Mouse (Mus musculus): ENCODE measurements around the gene Hipk4. TPM values are rescaled to one million over a fixed set of nuclear protein-coding genes. Genes with fewer than 3 reads are reported as not detected.

Gene Hipk4
- polyA plus RNA-seq, 1 experiment from 2014 or later, result 0.52 TPM

GRCm38 (mm10) chr7:27544675-27545370, 21.8 kb downstream of the Hipk4 start:
- Histone ChIP-seq H3K36me3 (ENCODE audit: control insufficient read depth, insufficient read depth, low read length) (no peaks in the 10 kb centered on the region), H3K4me3 (ENCODE audit: low read depth, low read length) (no peak overlapping the region), H3K9me3 (ENCODE audit: control insufficient read depth, low read length) (no peaks in the 10 kb centered on the region), H3K9ac (ENCODE audit: low read length) (no peak overlapping the region), H3K27me3 (ENCODE audit: control insufficient read depth, insufficient read depth, low read length) (no peaks in the 10 kb centered on the region), H3K4me1 (replicated peaks; ENCODE audit: control insufficient read depth, insufficient read depth, low read length) (no peaks in the 10 kb centered on the region; the same call in 1 of the 2 replicates), H3K4me2 (ENCODE audit: low read depth, low read length, severe bottlenecking) (no peak overlapping the region), H3K27ac (ENCODE audit: low read depth, low read length) (no peak overlapping the region)
- WGBS, result 88% methylated on average over 12 of the region's 12 CpGs
- DNase-seq (ENCODE audit: low spot score) (no peak), ATAC-seq (replicated peaks; ENCODE audit: low FRiP score) (no peak)

GRCm38 (mm10) chr7:27549597-27549996, 26.5 kb downstream of the Hipk4 start:
- Histone ChIP-seq H3K4me2 (ENCODE audit: low read depth, low read length, severe bottlenecking) (no peak overlapping the region), H3K27me3 (ENCODE audit: control insufficient read depth, insufficient read depth, low read length) (no peaks in the 10 kb centered on the region), H3K9me3 (ENCODE audit: control insufficient read depth, low read length) (no peaks in the 10 kb centered on the region), H3K4me1 (replicated peaks; ENCODE audit: control insufficient read depth, insufficient read depth, low read length) (peaks cover 5% of the 10 kb centered on the region; the same call in 1 of the 2 replicates), H3K27ac (ENCODE audit: low read depth, low read length) (no peak overlapping the region), H3K4me3 (ENCODE audit: low read depth, low read length) (no peak overlapping the region), H3K36me3 (ENCODE audit: control insufficient read depth, insufficient read depth, low read length) (no peaks in the 10 kb centered on the region), H3K9ac (ENCODE audit: low read length) (no peak overlapping the region)
- ATAC-seq (replicated peaks; ENCODE audit: low FRiP score) (no peak), DNase-seq (ENCODE audit: low spot score) (no peak)
- WGBS, result 78% methylated on average over 6 of the region's 6 CpGs

- WGBS, result 57% methylated on average over 5 of the region's 5 CpGs
- ATAC-seq (replicated peaks; ENCODE audit: low FRiP score), result no peak
- H3K4me3 ChIP-seq (ENCODE audit: low read depth, low read length), result peak overlapping the region; percentile 72; the same call in 1 of the 2 replicates
Measured at GRCm38 (mm10) chr7:27552070-27552469, 29.0 kb downstream of the Hipk4 start.

GRCm38 (mm10) chr7:27552931-27553513, 30.0 kb downstream of the Hipk4 start, which contains the start of the genes Pld3 and 2310022A10Rik:
TSS of gene Pld3 (minus strand) at chr7:27553218.
TSS of gene 2310022A10Rik (plus strand) at chr7:27553233.
- H3K27ac ChIP-seq (ENCODE audit: low read depth, low read length), result no peak within 1 kb of the TSS
- H3K36me3 ChIP-seq (ENCODE audit: control insufficient read depth, insufficient read depth, low read length), result no peaks in the 10 kb centered on the region
- H3K4me3 ChIP-seq (ENCODE audit: low read depth, low read length), result peak within 1 kb of the TSS; percentile 72
- peak within 1 kb of the TSS; percentile 71 for H3K4me2 ChIP-seq (ENCODE audit: low read depth, low read length, severe bottlenecking)
- peak within 1 kb of the TSS; percentile 70 for H3K9ac ChIP-seq (ENCODE audit: low read length)
- H3K9me3 ChIP-seq (ENCODE audit: control insufficient read depth, low read length), result no peaks in the 10 kb centered on the region
- ATAC-seq (replicated peaks; ENCODE audit: low FRiP score) (peak; percentile 100), DNase-seq (ENCODE audit: low spot score) (peak; percentile 96)
- no peaks in the 10 kb centered on the region for H3K27me3 ChIP-seq (ENCODE audit: control insufficient read depth, insufficient read depth, low read length)
- H3K4me1 ChIP-seq (replicated peaks; ENCODE audit: control insufficient read depth, insufficient read depth, low read length), result peaks cover 6% of the 10 kb centered on the region; the same call in 1 of the 2 replicates
- WGBS, result under 1% methylated on average over 41 of the region's 41 CpGs

More at GRCm38 (mm10) chr7:27552070-27552469, 29.0 kb downstream of the Hipk4 start:
- no peaks in the 10 kb centered on the region for H3K36me3 ChIP-seq (ENCODE audit: control insufficient read depth, insufficient read depth, low read length)
- peaks cover 6% of the 10 kb centered on the region; the same call in 1 of the 2 replicates for H3K4me1 ChIP-seq (replicated peaks; ENCODE audit: control insufficient read depth, insufficient read depth, low read length)
- no peak for DNase-seq (ENCODE audit: low spot score)
- H3K9me3 ChIP-seq (ENCODE audit: control insufficient read depth, low read length), result no peaks in the 10 kb centered on the region
- peak overlapping the region; percentile 6; the same call in 1 of the 2 replicates for H3K9ac ChIP-seq (ENCODE audit: low read length)
- H3K27ac ChIP-seq (ENCODE audit: low read depth, low read length), result no peak overlapping the region
- peak overlapping the region; percentile 71; the same call in 1 of the 2 replicates for H3K4me2 ChIP-seq (ENCODE audit: low read depth, low read length, severe bottlenecking)
- no peaks in the 10 kb centered on the region for H3K27me3 ChIP-seq (ENCODE audit: control insufficient read depth, insufficient read depth, low read length)

- H3K9me3 ChIP-seq (ENCODE audit: control insufficient read depth, low read length), result no peaks in the 10 kb centered on the region
- H3K9ac ChIP-seq (ENCODE audit: low read length), result no peak overlapping the region
- no peak overlapping the region for H3K4me3 ChIP-seq (ENCODE audit: low read depth, low read length)
- ATAC-seq (replicated peaks; ENCODE audit: low FRiP score) (no peak), DNase-seq (ENCODE audit: low spot score) (no peak)
- H3K36me3 ChIP-seq (ENCODE audit: control insufficient read depth, insufficient read depth, low read length), result peaks cover under 1% of the 10 kb centered on the region; the same call in 1 of the 2 replicates
- 85% methylated on average over 8 of the region's 8 CpGs for WGBS
- H3K4me1 ChIP-seq (replicated peaks; ENCODE audit: control insufficient read depth, insufficient read depth, low read length), result no peaks in the 10 kb centered on the region
- H3K4me2 ChIP-seq (ENCODE audit: low read depth, low read length, severe bottlenecking), result no peak overlapping the region
- no peaks in the 10 kb centered on the region for H3K27me3 ChIP-seq (ENCODE audit: control insufficient read depth, insufficient read depth, low read length)
- H3K27ac ChIP-seq (ENCODE audit: low read depth, low read length), result no peak overlapping the region
Measured at GRCm38 (mm10) chr7:27560291-27560887, 37.3 kb downstream of the Hipk4 start.

GRCm38 (mm10) chr7:27560978-27561377, 37.9 kb downstream of the Hipk4 start:
- Histone ChIP-seq H3K36me3 (ENCODE audit: control insufficient read depth, insufficient read depth, low read length) (peaks cover 2% of the 10 kb centered on the region; the same call in 1 of the 2 replicates), H3K9me3 (ENCODE audit: control insufficient read depth, low read length) (no peaks in the 10 kb centered on the region), H3K4me1 (replicated peaks; ENCODE audit: control insufficient read depth, insufficient read depth, low read length) (no peaks in the 10 kb centered on the region), H3K4me3 (ENCODE audit: low read depth, low read length) (no peak overlapping the region), H3K27me3 (ENCODE audit: control insufficient read depth, insufficient read depth, low read length) (no peaks in the 10 kb centered on the region), H3K9ac (ENCODE audit: low read length) (no peak overlapping the region), H3K4me2 (ENCODE audit: low read depth, low read length, severe bottlenecking) (no peak overlapping the region), H3K27ac (ENCODE audit: low read depth, low read length) (no peak overlapping the region)
- DNase-seq (ENCODE audit: low spot score) (no peak), ATAC-seq (replicated peaks; ENCODE audit: low FRiP score) (no peak)
- WGBS, result 96% methylated on average over 1 of the region's 1 CpGs

- no peaks in the 10 kb centered on the region for H3K9me3 ChIP-seq (ENCODE audit: control insufficient read depth, low read length)
- H3K36me3 ChIP-seq (ENCODE audit: control insufficient read depth, insufficient read depth, low read length), result peaks cover 7% of the 10 kb centered on the region; the same call in 1 of the 2 replicates
- no peak for DNase-seq (ENCODE audit: low spot score)
- no peak overlapping the region for H3K4me3 ChIP-seq (ENCODE audit: low read depth, low read length)
- no peak overlapping the region for H3K4me2 ChIP-seq (ENCODE audit: low read depth, low read length, severe bottlenecking)
- WGBS, result 93% methylated on average over 5 of the region's 5 CpGs
- H3K27ac ChIP-seq (ENCODE audit: low read depth, low read length), result no peak overlapping the region
- no peak overlapping the region for H3K9ac ChIP-seq (ENCODE audit: low read length)
- H3K4me1 ChIP-seq (replicated peaks; ENCODE audit: control insufficient read depth, insufficient read depth, low read length), result no peaks in the 10 kb centered on the region
- no peak for ATAC-seq (replicated peaks; ENCODE audit: low FRiP score)
- no peaks in the 10 kb centered on the region for H3K27me3 ChIP-seq (ENCODE audit: control insufficient read depth, insufficient read depth, low read length)
Measured at GRCm38 (mm10) chr7:27569580-27570224, 46.6 kb downstream of the Hipk4 start.

- Histone ChIP-seq H3K27ac (ENCODE audit: low read depth, low read length) (no peak overlapping the region), H3K4me1 (replicated peaks; ENCODE audit: control insufficient read depth, insufficient read depth, low read length) (no peaks in the 10 kb centered on the region), H3K4me3 (ENCODE audit: low read depth, low read length) (no peak overlapping the region), H3K9ac (ENCODE audit: low read length) (no peak overlapping the region), H3K4me2 (ENCODE audit: low read depth, low read length, severe bottlenecking) (no peak overlapping the region), H3K36me3 (ENCODE audit: control insufficient read depth, insufficient read depth, low read length) (peaks cover 5% of the 10 kb centered on the region; the same call in 1 of the 2 replicates), H3K27me3 (ENCODE audit: control insufficient read depth, insufficient read depth, low read length) (no peaks in the 10 kb centered on the region), H3K9me3 (ENCODE audit: control insufficient read depth, low read length) (no peaks in the 10 kb centered on the region)
- ATAC-seq (replicated peaks; ENCODE audit: low FRiP score), result no peak
- WGBS, result 90% methylated on average over 4 of the region's 4 CpGs
- no peak for DNase-seq (ENCODE audit: low spot score)
Measured at GRCm38 (mm10) chr7:27572133-27572532, 49.1 kb downstream of the Hipk4 start.
